Mouse (Mus musculus): ENCODE measurements around the gene Olfr976.
"Not testable (repeated sequence)": the region's sequence is repeated elsewhere in the genome, so short reads cannot be mapped to it uniquely, and the experiment has no call there.

The Olfr976 gene

GRCm38 (mm10) chr9:39961033-39961432, at the start of gene Olfr976:
TSS of gene Olfr976 (minus strand) at chr9:39961133.
- not testable (repeated sequence) for DNase-seq

DNA sequence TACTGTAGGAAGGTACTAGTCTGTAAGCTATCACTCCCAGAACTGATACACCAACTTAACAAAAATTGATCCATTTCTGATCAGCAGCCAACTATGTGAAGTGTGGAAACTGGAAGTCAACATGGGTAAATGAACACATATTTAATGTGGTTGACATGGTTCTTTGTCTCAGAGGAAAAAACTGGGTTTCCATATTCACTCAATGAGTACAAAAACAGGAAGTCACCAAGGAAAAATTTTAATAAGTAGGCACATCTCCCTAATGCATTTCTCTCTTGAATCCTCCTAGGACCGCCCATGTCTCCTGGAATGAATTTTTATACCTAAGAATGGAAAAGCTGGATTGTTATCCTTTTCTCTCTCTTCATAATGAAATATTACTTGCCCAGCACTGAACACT, 48.5 kb upstream of the Olfr976 start, which contains the start of gene Olfr980:
Olfr980 (minus strand) TSS at position 101 of the 400 bp plus-strand sequence.
- DNase-seq, result no peak

- no peak for DNase-seq
Observed at GRCm38 (mm10) chr9:40003365-40003764, 42.4 kb upstream of the Olfr976 start, which contains the start of gene Olfr979. TSS of gene Olfr979 (minus strand) at chr9:40003465.

- DNase-seq, result no peak
Observed at GRCm38 (mm10) chr9:39991813-39992212, 30.9 kb upstream of the Olfr976 start, which contains the start of gene Olfr978. TSS of gene Olfr978 (plus strand) at chr9:39992113.

- not testable (repeated sequence) for DNase-seq
Observed at GRCm38 (mm10) chr9:39976581-39977145, 15.7 kb upstream of the Olfr976 start.

DNA sequence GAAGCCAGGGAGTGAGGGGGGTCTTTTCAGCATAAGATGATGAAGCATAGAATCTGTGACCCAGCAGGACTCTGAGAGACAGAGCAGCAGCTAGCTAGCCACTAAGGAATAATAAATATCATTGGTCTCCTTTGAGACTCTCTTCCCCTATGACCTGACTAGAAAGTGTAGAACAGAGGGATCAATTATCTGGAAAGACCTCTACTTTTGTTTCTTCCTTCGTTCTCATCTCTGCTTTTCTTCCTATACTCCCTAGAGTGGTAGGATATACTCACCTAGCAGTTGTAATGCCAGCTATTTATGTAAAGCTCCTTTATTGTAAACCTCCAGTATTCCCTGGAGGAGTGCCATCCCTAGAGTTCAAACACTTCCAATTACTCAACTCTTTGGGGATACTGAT, 9.0 kb downstream of the Olfr976 start, which contains the start of gene Olfr975:
Olfr975 (minus strand) TSS at position 101 of the 400 bp plus-strand sequence.
- no peak for DNase-seq

GRCm38 (mm10) chr9:39937201-39937600, 23.7 kb downstream of the Olfr976 start, which contains the start of gene Olfr974:
TSS of gene Olfr974 (plus strand) at chr9:39937501.
- no peak for DNase-seq

DNA sequence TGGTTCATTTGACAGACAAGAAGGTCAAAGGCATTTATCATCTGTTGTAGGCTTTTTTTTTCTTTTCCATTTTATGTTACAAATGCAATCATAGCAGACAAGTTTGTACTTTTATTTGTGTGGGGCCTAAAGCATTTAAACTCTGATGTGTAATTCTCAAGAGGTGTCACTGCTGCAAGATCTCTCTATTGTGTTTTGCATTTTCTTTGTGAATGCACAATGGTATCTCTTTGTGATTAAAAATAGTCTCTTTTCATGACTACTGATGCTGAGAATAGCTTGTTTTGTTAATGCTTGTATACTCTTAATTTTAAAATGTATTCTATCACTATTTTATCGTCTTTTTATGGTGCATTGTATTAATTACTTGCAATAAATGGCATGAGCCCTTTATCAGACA, 32.1 kb downstream of the Olfr976 start:
- DNase-seq, result not testable (repeated sequence)

DNA sequence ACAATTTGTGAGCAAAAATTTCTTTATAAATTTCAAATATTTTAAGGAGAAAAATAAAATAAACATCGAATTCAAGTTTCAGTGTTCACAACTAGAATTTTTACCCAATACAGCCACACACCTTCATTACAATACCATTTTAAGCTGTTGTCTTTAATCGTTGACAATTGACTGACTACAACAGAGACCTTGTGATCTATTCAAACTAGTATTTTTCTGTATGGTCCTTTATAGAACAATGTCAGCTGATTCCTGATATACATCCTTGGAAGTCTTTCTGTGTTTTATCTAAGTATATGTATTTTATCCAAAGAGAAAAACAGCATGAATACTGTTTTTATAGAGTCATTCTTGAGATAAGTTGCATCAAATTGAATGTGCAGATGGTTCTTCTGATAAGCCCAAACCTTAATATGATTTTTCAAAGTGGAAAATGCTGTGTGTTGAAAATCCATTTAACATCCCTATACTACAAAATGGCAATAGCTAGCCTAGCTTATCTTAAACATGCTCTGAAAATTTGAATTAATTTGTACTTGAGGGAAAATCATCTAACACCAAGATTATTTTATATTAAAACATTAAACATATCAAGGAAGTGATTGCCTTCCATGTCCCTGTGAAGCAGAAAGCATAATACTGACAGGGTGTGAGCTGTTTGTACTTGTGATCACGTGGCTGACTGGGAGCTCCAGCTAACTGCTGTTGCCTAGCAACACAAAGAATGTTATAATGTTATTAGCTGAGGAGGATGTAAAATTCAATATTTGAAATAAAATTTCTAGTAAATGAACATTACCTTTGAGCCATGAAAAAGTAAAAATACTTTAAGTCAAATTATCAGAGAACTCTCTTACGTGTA, 32.7 kb downstream of the Olfr976 start:
- DNase-seq, result not testable (repeated sequence)

- DNase-seq, result no peak
Observed at GRCm38 (mm10) chr9:39909939-39910338, 51.0 kb downstream of the Olfr976 start.

GRCm38 (mm10) chr9:39907036-39907435, 53.9 kb downstream of the Olfr976 start, which contains the start of gene Olfr229:
TSS of gene Olfr229 (plus strand) at chr9:39907336.
- no peak for DNase-seq

- no peak for DNase-seq
Observed at GRCm38 (mm10) chr9:39905106-39905505, 55.8 kb downstream of the Olfr976 start.

Measured in kidney, postnatal 10 days (tissue).